Mouse (Mus musculus) cerebellum, adult 11-12 months (tissue): ENCODE measurements around the gene Cnga3.

Experiments used
- DNase-seq: peaks from one replicate; pipeline ENCODE4 v3.0.0; 2022

The Cnga3 gene

GRCm38 (mm10) chr1:37214144-37214543, at the start of gene Cnga3:
Gene Cnga3 (plus strand): TSS chr1:37214434.
- no peak for DNase-seq

GRCm38 (mm10) chr1:37166066-37166465, 48.2 kb upstream of the Cnga3 start:
- DNase-seq = no peak

- DNase-seq = no peak
These were observed 46.3 kb upstream of the Cnga3 start for GRCm38 (mm10) chr1:37167918-37168317.

- no peak for DNase-seq
These were observed 36.4 kb upstream of the Cnga3 start for GRCm38 (mm10) chr1:37177874-37178273.

- no peak for DNase-seq
These were observed 34.4 kb upstream of the Cnga3 start for GRCm38 (mm10) chr1:37179852-37180251.

- DNase-seq = no peak
These were observed 27.2 kb upstream of the Cnga3 start for GRCm38 (mm10) chr1:37187050-37187449.

- DNase-seq = no peak
These were observed 19.6 kb upstream of the Cnga3 start for GRCm38 (mm10) chr1:37194607-37195006.

- no peak for DNase-seq
These were observed 12.8 kb upstream of the Cnga3 start for GRCm38 (mm10) chr1:37201406-37201805.

- no peak for DNase-seq
These were observed 6.5 kb upstream of the Cnga3 start for GRCm38 (mm10) chr1:37207743-37208142.

- DNase-seq = no peak
These were observed 1.9 kb upstream of the Cnga3 start for GRCm38 (mm10) chr1:37212375-37212774.

- no peak for DNase-seq
These were observed 4.2 kb downstream of the Cnga3 start for GRCm38 (mm10) chr1:37218386-37218785.

- no peak for DNase-seq
These were observed 5.4 kb downstream of the Cnga3 start for GRCm38 (mm10) chr1:37219593-37219992.

- DNase-seq = peak; percentile 4
These were observed 6.1 kb downstream of the Cnga3 start for GRCm38 (mm10) chr1:37220134-37220907.

GRCm38 (mm10) chr1:37222002-37222401, 7.8 kb downstream of the Cnga3 start:
- DNase-seq = no peak

GRCm38 (mm10) chr1:37230404-37230803, 16.2 kb downstream of the Cnga3 start:
- DNase-seq = no peak

GRCm38 (mm10) chr1:37231295-37231701, 17.1 kb downstream of the Cnga3 start:
- no peak for DNase-seq

GRCm38 (mm10) chr1:37239045-37239635, 24.9 kb downstream of the Cnga3 start:
- DNase-seq = no peak

GRCm38 (mm10) chr1:37242253-37242652, 28.0 kb downstream of the Cnga3 start:
- no peak for DNase-seq

GRCm38 (mm10) chr1:37246476-37246875, 32.2 kb downstream of the Cnga3 start:
- no peak for DNase-seq

GRCm38 (mm10) chr1:37248406-37248805, 34.2 kb downstream of the Cnga3 start:
- no peak for DNase-seq

GRCm38 (mm10) chr1:37250643-37251310, 36.5 kb downstream of the Cnga3 start:
- DNase-seq = peak; percentile 66

GRCm38 (mm10) chr1:37258443-37258842, 44.2 kb downstream of the Cnga3 start:
- no peak for DNase-seq

GRCm38 (mm10) chr1:37272464-37272863, 58.2 kb downstream of the Cnga3 start:
- peak; percentile 33 for DNase-seq

GRCm38 (mm10) chr1:37286556-37286955, 72.3 kb downstream of the Cnga3 start:
- no peak for DNase-seq
